Mouse (Mus musculus): Measurements from ENCODE around the gene Olfr612.
"Not testable (repeated sequence)": the region's sequence is repeated elsewhere in the genome, so short reads cannot be mapped to it uniquely, and the experiment has no call there.

Olfr612 gene

DNA sequence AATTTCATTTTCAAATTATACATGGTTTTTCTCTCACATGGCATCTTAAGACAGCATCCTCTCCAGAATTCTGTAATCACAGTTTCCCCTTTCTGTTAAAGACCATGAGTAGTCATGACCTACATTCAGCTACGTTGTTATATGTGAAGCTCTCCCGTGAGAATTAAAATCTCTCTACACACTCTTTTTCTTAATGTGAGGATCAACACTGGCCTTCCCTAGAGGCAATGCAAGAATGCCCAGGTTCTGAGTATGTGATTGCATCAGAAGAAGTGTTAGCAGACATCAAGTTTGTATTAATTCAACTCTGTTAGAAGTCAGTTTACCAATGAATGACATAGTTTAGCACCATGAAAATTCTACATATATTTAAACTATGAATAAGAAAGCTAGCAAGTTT, at the start of gene Olfr612:
Gene Olfr612, minus strand, starts transcription at position 101 of the 400 bp plus-strand sequence.
- DNase-seq (ENCODE audit: low spot score in 2 of 2): not testable (repeated sequence)

DNA sequence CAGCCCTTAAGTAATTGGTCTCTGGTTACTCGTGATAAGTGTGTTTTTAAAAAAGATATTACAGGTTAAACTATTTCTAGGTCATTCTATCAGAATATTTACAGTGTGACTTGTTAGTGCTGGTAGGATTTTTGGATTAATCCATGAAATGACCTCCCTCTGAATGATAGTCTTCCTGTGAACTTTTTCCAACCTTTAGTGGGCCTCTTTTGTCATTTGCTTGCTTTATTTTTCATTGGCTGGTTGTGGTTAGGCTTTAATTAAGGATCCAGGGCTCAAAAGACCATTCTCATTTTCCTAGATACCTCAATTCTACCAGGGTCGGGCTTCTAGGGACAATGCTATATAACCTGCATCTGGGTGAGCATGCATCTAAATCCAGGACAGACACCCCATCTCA, 47.3 kb upstream of the Olfr612 start, which contains the start of gene Olfr618:
Gene Olfr618, plus strand, starts transcription at position 301 of the 400 bp plus-strand sequence.
- DNase-seq (ENCODE audit: low spot score in 2 of 2): no peak

DNA sequence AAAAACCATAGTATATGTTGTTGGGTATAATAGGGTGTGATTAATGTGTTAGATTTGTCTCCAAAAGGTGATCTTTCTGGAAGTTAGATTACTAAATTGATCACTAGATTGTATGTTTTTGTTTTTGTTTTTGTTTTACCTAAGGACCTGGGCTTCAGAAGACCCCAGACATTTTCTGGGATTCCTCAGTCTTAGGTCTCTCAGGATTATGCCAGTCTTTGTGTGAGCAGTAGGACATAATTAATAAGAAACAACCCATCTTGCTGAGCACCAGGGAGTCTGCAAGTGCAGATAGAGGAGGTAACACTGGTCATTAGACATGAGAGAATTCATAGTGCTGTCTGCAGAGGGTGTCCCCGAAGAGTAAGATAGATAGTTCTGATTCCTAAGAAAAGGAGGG, 30.2 kb upstream of the Olfr612 start, which contains the start of gene Olfr617:
Gene Olfr617, plus strand, starts transcription at position 301 of the 400 bp plus-strand sequence.
- DNase-seq (ENCODE audit: low spot score in 2 of 2): no peak

DNA sequence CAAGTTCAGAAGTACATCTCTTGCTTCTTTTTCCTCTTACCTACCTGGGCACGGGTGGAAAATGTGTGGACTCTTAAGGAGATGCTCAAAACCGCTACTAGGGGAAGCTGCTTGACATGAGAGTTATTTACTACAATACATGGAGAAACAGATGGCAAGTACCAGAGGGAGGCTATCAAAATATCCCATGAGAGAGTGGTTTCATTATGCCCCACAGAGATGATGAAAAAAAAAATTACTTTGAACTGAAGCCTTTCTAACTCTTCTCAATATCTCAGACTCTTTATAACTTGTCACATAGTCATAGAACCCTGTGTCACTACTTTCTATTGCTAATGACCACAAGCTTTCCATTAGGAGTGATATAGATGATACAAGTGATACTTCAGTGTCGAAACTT, 26.5 kb upstream of the Olfr612 start, which contains the start of gene Olfr616:
Gene Olfr616, minus strand, starts transcription at position 101 of the 400 bp plus-strand sequence.
- no peak for DNase-seq (ENCODE audit: low spot score in 2 of 2)

DNA sequence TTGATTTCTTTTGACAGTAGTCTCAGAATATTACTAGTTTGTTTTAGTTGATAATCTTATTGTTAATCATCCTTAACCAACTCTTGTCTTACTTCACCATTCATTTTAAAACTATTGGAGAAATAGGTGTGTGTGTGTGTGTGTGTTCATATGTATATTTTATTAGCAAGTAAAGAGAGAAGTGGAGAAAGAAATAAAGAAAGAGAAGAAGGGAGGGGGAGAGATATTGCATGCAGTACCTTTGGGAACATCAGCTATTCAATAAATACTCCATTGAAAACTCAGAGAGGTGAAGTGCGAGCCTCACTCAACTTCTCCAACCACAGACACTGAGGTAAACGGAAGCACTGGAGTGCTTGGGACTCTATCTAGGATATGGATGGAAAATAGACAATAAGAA, 13.3 kb upstream of the Olfr612 start, which contains the start of gene Olfr615:
Gene Olfr615, plus strand, starts transcription at position 301 of the 400 bp plus-strand sequence.
- no peak for DNase-seq (ENCODE audit: low spot score in 2 of 2)

DNA sequence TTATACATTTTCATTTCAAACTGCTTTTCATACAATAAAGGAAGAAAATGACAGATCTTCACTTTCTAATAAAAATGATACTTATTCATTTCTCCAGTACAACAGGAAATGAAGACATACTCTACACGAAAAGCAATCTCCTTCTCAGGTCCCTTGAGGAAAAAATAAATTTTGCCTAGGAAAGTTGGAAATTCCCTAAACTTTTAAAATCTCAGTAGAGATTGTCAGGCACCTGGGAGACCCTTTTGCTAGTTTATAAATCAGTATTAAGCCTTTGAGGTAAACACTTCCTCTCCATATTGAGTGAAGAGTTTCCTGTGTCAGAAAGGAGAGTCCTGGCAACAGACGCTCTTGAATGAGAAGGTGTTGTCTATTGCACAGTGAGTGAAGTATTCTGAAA, 5.3 kb upstream of the Olfr612 start, which contains the start of gene Olfr613:
Gene Olfr613, plus strand, starts transcription at position 301 of the 400 bp plus-strand sequence.
- DNase-seq (ENCODE audit: low spot score in 2 of 2): no peak

DNA sequence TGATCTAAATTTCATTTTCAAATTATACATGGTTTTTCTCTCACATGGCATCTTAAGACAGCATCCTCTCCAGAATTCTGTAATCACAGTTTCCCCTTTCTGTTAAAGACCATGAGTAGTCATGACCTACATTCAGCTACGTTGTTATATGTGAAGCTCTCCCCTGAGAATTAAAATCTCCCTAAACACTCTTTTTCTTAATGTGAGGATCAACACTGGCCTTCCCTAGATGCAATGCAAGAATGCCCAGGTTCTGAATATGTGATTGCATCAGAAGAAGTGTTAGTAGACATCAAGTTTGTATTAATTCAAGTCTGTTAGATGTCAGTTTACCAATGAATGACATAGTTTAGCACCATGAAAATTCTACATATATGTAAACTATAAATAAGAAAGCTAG, 21.8 kb downstream of the Olfr612 start, which contains the start of gene Olfr611:
Gene Olfr611, minus strand, starts transcription at position 101 of the 400 bp plus-strand sequence.
- not testable (repeated sequence) for DNase-seq (ENCODE audit: low spot score in 2 of 2)

DNA sequence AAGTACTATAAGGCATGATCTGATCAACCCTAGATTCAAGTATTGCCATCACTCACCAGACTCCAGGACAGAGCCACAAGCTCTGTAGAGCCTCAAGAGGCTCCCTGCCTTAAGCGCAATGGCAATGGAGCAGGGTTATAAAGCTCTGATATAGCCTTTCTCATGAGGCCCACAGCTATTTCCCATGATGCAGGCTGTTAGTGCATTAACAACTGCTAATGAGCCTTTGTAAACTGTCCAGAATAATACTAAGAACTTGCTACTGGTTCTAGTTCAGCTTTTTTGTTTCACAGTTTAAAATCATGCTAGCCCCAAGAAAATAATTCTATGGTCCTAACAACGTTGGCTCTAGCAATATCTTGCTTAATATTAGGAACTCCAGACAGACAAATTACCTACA, 30.5 kb downstream of the Olfr612 start, which contains the start of gene Olfr610:
Gene Olfr610, minus strand, starts transcription at position 101 of the 400 bp plus-strand sequence.
- no peak for DNase-seq (ENCODE audit: low spot score in 2 of 2)

DNA sequence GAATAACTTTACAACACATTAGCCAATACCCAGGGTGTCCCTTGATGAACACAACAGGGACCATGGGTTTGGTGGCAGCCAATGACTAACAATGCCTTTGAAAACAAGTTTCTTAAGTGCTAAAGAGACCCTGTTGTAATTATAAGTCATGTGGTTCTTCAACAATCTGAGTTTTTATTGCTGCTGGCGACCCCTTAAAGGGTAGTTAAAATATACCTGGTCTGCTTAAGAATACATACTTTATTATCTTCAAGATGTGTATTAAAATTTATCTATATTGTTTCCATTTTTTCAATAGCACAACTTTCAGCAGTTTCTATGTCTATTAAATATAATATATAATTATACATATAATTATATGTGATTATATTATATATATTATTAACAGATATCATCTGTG, 44.6 kb downstream of the Olfr612 start, which contains the start of gene Olfr609:
Gene Olfr609, minus strand, starts transcription at position 101 of the 400 bp plus-strand sequence.
- no peak for DNase-seq (ENCODE audit: low spot score in 2 of 2)
